Mouse (Mus musculus) layer of hippocampus, adult 2 months (tissue): ENCODE data around the gene Dnlz. TPM values are rescaled to one million over a fixed set of nuclear protein-coding genes. Genes with fewer than 3 reads are reported as not detected.

ENCODE experiments used
- DNase-seq, 2 experiments: peaks; one replicate each; pipeline ENCODE4 v3.0.0; 2022; ENCODE audit warnings: low spot score in 2 of 2
- H3K27ac ChIP-seq: fragments of 200-600 bp; 2 replicates; pipeline ENCODE4 v1.8.1; 2022
- H3K4me3 ChIP-seq: fragments of 200-600 bp; 2 replicates; pipeline ENCODE4 v1.8.1; 2022; ENCODE audit warnings: mild to moderate bottlenecking
- CTCF ChIP-seq: fragments of 200-600 bp; conservative IDR thresholded peaks from 2 replicates; pipeline ENCODE4 v1.8.1; 2022; ENCODE audit warnings: antibody characterized with exemption, mild to moderate bottlenecking, moderate library complexity
- total RNA-seq, 2 experiments: library from RNA; stranded (reverse); gene quantifications; 2 replicates each; pipeline ENCODE4 v1.2.3; 2021

Dnlz gene
- total RNA-seq, 2 experiments from 2014 or later, result 26.5 to 27.2 TPM

DNA sequence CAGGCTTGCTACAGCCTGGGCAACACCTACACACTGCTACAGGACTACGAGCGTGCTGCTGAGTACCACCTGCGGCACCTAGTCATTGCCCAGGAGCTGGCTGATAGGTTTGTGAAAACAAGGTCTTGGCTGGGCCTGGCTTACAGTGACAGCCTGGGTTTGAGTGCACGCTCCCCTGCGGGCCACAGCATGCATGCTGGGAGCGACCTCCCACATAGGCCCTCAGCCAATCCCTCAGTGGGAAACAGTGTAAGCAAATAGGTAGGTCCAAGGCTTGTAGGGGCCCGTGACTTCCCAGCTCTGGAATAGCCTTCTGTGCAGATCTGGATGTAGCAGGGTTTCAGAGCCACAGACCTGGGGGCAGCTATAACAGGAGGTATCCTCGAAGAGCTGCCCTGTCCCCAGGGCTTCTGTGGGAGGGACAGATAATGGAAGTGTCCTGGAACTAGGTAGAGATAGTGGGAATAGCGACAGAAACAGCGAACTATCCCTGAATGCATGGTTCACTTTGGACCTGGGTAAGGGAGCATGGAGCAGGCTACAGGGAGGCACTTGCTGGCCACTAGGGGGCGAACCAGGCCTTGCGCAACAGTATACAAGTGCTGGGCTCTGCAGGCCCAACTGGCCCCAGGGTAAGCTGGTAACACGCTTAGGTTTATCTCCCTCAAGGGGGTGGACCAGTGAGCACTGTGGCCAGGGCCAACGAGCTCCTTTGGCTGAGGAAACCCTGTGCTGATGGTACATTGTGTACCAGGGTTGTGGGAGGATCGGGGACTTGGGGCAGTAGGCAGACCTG is 26.3 kb downstream of the Dnlz start:
- TF ChIP-seq CTCF, result peak; percentile 87
- Histone ChIP-seq H3K27ac (peak overlapping the region; percentile 79), H3K4me3 (no peak overlapping the region)
- peak in 1 of 2 experiments; percentile 60 for DNase-seq

- peak overlapping the region; percentile 79 for H3K27ac ChIP-seq
- peak; percentile 86 for TF ChIP-seq CTCF
- DNase-seq, result peak; percentile 64 to 69
- H3K4me3 ChIP-seq, result no peak overlapping the region
These were observed 27.0 kb downstream of the Dnlz start for GRCm38 (mm10) chr2:26324917-26325316.

DNA sequence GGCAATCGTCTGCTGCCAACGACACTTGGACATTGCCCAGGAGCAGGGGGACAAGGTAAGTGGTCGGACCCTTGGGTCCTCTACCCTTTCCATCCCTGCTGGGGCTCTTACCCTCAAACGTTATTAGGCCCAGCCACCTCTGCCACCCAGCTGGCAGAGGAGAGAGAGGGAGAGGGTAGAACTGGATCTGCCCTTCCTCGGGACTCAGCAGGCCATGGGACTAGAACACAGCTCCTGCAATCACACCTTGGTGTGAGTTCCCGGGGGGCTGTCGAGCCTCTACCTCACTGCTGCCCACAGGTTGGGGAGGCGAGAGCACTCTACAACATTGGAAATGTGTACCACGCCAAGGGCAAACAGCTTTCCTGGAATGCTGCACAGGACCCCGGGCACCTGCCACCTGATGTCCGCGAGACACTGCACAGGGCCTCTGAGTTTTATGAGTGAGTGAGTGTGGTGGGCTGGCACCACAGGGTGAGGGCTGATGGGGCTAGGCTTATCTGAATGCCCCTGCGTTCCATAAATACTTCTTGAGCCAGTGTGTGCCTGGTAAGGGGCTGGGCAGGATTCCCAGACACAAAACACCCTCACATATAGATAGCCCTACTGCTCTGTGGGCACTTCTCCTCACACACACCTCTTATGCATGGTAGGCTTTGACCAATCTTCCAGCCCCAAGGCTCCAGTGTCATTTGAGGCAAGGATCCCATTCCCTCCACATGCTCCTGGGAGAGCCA is 28.2 kb downstream of the Dnlz start:
- no peak for TF ChIP-seq CTCF
- no peak for DNase-seq
- H3K27ac ChIP-seq, result no peak overlapping the region
- no peak overlapping the region for H3K4me3 ChIP-seq

DNA sequence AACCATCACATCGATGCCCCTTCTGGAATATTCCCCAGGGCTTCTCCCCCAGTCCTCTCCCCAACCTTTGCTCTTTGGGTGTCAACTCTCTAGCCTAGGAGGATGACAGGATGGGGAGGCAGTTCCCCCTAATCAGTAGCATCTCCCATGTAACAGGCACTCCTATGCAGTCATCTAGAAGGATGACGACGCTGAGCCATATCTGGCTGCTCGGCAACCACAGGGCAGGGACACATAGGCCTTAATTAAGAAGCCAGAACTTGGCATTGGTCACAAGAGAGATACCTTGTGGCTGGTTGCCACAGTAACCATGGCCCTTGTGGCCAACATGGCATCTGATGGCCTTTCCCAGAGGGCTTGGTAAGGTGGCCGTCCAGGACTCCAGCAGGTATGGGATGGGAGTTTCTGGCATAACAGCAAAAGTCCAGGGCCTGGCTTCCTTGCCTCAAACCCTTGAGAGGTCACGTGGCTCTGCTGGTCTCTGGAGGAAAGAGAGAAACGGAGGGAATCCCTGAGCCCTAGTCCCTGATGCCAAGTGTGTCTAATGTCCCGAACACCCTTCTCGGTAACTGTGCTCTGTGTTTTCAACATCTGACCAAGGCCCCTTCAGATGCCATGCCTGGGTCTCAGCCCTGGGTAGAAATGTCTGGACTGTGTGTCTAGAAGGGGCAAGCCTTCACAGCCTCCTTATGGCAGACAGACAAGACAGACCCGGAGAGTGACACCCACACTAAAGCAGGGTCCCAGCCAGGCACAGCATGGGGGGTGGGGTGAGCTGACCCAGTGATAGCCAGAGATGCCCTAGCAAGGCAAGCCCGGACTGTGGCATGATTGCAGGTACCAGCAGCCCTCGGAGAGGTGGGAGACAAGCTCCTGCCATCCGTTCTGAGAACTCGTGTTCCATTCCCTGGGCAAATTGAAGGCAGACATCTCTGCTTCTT is 31.4 kb downstream of the Dnlz start:
- DNase-seq, result no peak
- no peak for TF ChIP-seq CTCF
- no peak overlapping the region for H3K27ac ChIP-seq
- H3K4me3 ChIP-seq, result no peak overlapping the region

DNA sequence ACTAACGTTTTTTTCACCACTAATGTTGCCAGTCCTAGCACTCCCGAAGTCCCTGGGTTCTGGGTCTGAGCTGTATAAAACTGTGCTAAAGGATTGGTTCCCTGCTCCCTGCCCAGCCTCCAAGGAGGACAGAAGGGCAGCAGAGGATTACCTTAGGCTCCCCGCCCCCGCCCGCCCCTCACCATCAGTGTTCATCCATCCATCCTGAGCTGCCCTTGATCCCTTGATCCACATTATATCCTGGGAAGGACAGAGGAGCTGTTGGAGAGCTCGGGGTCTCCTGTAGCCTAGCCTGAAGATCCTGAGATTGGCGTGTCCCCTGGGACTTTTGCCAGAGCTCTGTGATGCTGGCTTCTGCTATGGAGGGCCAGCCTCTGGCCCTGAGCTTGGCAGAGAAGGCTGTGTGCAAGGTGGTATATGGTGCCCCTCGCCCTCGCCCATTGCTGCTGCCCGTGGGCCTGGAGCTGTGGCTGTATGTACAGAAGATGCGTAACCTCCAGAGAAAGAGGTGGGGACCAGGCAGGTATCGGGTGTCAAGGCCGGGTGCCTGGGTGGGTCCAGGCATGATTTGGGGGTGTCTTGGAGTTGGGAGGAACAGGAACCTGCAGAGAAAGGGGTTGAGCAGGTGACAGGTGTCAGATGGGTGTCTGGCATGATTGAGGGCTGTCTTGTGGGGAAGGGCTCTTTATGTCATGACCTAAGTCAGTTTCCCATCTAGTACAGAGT is 32.2 kb downstream of the Dnlz start:
- TF ChIP-seq CTCF, result no peak
- Histone ChIP-seq H3K4me3 (no peak overlapping the region), H3K27ac (peak overlapping the region; percentile 48; the same call in 1 of the 2 replicates)
- no peak for DNase-seq

GRCm38 (mm10) chr2:26319109-26319508 is 32.8 kb downstream of the Dnlz start:
- DNase-seq, result no peak
- peak overlapping the region; percentile 48; the same call in 1 of the 2 replicates for H3K27ac ChIP-seq
- no peak for TF ChIP-seq CTCF
- H3K4me3 ChIP-seq, result no peak overlapping the region

DNA sequence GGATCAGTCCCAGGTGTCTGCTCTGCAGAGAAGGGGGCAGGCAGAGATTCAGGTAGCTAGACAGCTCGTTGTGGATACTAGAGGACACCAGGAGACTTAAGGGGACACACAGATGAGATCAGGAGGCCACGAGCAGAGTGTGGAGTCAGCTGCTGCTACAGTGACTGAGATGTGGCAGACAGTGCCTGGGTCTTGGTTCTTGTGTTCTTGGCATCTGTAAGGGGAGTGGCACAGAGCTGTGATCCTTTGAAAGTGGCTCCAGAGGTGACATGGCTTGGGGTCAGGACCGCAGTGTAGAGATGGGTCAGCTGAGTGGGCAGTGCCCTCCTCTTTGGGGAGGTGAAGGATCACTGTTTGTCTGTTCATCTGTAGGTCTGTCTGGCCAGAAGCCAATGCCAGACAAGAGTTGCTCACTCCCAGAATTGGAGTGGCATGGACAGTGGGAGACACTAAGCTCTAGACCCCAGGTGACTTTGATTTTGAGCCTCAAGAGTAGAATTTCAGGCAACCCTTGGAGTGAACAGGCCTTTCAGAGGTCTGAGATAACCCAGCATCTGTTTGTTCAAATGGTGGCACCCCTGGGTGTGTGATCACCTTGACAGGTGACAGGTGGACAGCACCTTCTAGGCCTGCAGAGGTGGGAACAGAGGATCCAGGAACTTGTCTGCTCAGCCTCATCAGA is 33.8 kb downstream of the Dnlz start:
- no peak overlapping the region for H3K4me3 ChIP-seq
- no peak for TF ChIP-seq CTCF
- no peak for DNase-seq
- H3K27ac ChIP-seq, result no peak overlapping the region

DNA sequence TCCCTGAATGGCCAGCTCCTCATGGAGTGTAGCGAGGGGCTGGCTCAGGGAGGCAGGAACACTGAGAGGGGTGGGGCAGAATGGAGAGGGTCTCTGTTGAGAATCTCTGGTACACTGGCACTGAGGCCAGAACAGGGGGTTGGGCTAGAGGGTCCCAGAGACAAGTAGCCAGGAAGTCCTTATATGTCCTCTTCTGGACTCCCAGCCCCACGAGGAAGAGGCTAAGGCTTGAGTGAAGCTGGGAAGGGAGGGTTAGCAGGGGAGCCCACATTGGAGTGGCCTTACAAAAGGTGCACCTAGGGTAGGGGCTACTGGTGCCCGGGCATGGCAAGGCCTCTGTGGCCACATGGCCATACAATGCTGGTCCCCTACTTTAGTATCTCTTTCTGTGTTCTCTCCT is 34.5 kb downstream of the Dnlz start:
- no peak for TF ChIP-seq CTCF
- Histone ChIP-seq H3K4me3 (no peak overlapping the region; the same call in 1 of the 2 replicates), H3K27ac (peak overlapping the region; percentile 94)
- DNase-seq, result no peak

GRCm38 (mm10) chr2:26316576-26317246 is 35.2 kb downstream of the Dnlz start:
- DNase-seq, result no peak
- Histone ChIP-seq H3K27ac (peak overlapping the region; percentile 94), H3K4me3 (peak overlapping the region; percentile 96)
- no peak for TF ChIP-seq CTCF

DNA sequence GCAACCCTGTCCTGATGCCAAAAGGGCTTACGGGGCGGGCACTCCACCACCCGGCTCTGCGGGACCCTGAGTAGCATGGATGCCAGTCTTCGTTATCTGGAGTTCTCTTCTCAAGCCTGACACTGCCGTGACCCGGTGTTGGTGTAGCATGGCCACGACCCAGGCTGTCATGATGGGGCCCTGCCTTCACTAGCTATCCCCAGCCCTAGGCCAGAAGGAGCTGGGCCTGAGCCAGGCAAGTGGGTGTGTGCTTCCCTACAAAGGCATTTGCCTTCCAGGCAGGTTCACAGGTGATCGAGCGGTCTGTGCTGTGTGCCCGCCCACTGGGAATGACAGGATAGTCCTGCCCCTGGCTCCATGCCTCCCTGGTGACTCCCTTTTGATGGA is 36.0 kb downstream of the Dnlz start:
- Histone ChIP-seq H3K4me3 (peak overlapping the region; percentile 96), H3K27ac (peak overlapping the region; percentile 94)
- no peak for DNase-seq
- no peak for TF ChIP-seq CTCF
